Mouse (Mus musculus) forebrain, embryonic 11.5 days (tissue): Measurements from ENCODE around the gene Usp36. TPM values are rescaled to one million over a fixed set of nuclear protein-coding genes. Genes with fewer than 3 reads are reported as not detected.

Experiments used
- ATAC-seq: fragments of 200-750 bp; cut with Nextera tagmentation; replicated peaks from 2 replicates; pipeline ENCODE4 v1.8.0; 2017; ENCODE audit warnings: moderate TSS enrichment; ENCODE audit not compliant: low FRiP score
- DNase-seq: peaks from one replicate; pipeline ENCODE4 v3.0.0-alpha.2; 2017; ENCODE audit warnings: low spot score
- H3K27ac ChIP-seq: fragments of 300-500 bp; sonication (generic); 2 replicates; pipeline ENCODE4 v1.5.1; 2014; ENCODE audit warnings: low read depth, low read length
- H3K27me3 ChIP-seq: fragments of 300-500 bp; sonication (generic); 2 replicates; pipeline ENCODE4 v1.6.1; 2014; ENCODE audit warnings: mild to moderate bottlenecking, low read length, mixed read lengths; ENCODE audit not compliant: control insufficient read depth, insufficient read depth
- H3K36me3 ChIP-seq: fragments of 300-500 bp; sonication (generic); 2 replicates; pipeline ENCODE4 v1.6.1; 2014; ENCODE audit warnings: mild to moderate bottlenecking, low read length, moderate library complexity, mixed read lengths; ENCODE audit not compliant: control insufficient read depth, insufficient read depth
- H3K4me1 ChIP-seq: fragments of 300-500 bp; sonication (generic); replicated peaks from 2 replicates; pipeline ENCODE4 v1.6.1; 2014; ENCODE audit warnings: low read length, mixed read lengths; ENCODE audit not compliant: control insufficient read depth, insufficient read depth
- H3K4me2 ChIP-seq: fragments of 300-500 bp; sonication (generic); 2 replicates; pipeline ENCODE4 v1.6.1; 2014; ENCODE audit warnings: low read depth, mild to moderate bottlenecking, low read length, moderate library complexity, mixed read lengths; ENCODE audit not compliant: severe bottlenecking
- H3K4me3 ChIP-seq: fragments of 300-500 bp; sonication (generic); 2 replicates; pipeline ENCODE4 v1.5.1; 2014; ENCODE audit warnings: low read depth, low read length
- H3K9ac ChIP-seq: fragments of 300-500 bp; sonication (generic); 2 replicates; pipeline ENCODE4 v1.6.1; 2014; ENCODE audit warnings: low read length
- H3K9me3 ChIP-seq: fragments of 300-500 bp; sonication (generic); 2 replicates; pipeline ENCODE4 v1.6.1; 2016; ENCODE audit warnings: low read length, mixed read lengths; ENCODE audit not compliant: control insufficient read depth
- WGBS: fragments of 180-500 bp; shearing (Covaris S2); extraction: QIAGEN DNeasy Blood & Tissue Kit; methylation state at CpG from one replicate; pipeline ENCODE4 v1.1.7; 2014; 5-methylcytosine and 5-hydroxymethylcytosine counted together
- polyA plus RNA-seq: library from polyadenylated mRNA; unstranded; fragments of >200 nt; fragmentation: Nextera tagmentation; extraction: Ambion mirVana; gene quantifications from 2 replicates; pipeline ENCODE4 v1.2.1, GENCODE M21; 2014

Usp36 gene
- polyA plus RNA-seq, 1 experiment from 2014 or later: 17.3 TPM

DNA sequence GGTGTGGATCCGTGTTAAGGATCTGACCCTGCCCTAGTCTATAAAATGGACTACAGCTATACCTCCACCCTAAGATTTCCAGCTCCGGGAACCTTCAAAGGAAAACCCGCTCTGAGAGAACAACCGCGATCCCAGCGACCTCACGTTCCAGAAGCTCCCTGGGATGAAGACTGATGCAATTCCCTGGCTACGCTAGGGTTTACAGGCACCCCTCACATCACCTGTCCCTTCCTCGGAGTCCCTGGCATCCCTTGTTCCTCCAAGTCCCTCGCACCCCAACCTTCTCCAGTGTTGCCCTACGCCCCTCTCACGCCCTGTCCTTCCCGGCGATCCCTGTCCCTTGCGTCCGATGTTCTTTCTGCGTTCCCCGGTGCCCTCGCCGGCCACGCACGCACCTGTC lies 482 bp downstream of the Usp36 start:
- no peaks in the 10 kb centered on the region for H3K27me3 ChIP-seq
- WGBS: under 1% methylated on average over 22 of the region's 22 CpGs
- peaks cover 6% of the 10 kb centered on the region; the same call in 1 of the 2 replicates for H3K4me1 ChIP-seq
- H3K9me3 ChIP-seq: no peaks in the 10 kb centered on the region
- H3K36me3 ChIP-seq: peaks cover 8% of the 10 kb centered on the region; the same call in 1 of the 2 replicates
- peak overlapping the region; percentile 64 for H3K4me2 ChIP-seq
- H3K9ac ChIP-seq: peak overlapping the region; percentile 82
- no peak for DNase-seq
- peak overlapping the region; percentile 88 for H3K4me3 ChIP-seq
- H3K27ac ChIP-seq: peak overlapping the region; percentile 15; the same call in 1 of the 2 replicates
- ATAC-seq: no peak; the same call in 1 of the 2 replicates

DNA sequence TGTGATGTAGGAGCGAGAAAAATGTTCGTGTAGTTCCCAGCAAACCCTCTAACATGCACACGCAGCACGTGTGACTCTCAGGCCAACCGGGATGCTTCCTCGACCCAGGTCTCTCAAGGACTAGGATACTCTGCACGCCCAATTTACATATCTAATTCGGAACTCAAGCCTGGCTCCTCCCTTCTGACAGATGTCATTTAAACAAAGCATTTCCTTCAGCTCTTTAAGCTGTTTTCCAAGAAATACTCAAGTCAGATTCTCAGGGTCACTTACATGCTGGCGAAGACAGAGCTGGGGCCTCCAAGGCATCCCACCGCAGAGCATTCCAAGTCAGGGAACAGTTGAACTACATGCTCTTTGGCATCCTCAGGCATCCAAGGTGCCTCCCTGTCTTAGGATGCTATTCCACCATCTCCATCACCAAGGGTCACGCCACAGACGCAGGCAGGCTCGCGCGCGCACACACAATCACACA lies 970 bp downstream of the Usp36 start:
- H3K27ac ChIP-seq: no peak overlapping the region
- no peaks in the 10 kb centered on the region for H3K27me3 ChIP-seq
- WGBS: 1% methylated on average over 16 of the region's 16 CpGs
- peaks cover 6% of the 10 kb centered on the region; the same call in 1 of the 2 replicates for H3K4me1 ChIP-seq
- peak overlapping the region; percentile 64 for H3K4me2 ChIP-seq
- ATAC-seq (no peak), DNase-seq (no peak)
- H3K4me3 ChIP-seq: peak overlapping the region; percentile 88
- no peaks in the 10 kb centered on the region for H3K9me3 ChIP-seq
- H3K36me3 ChIP-seq: peaks cover 9% of the 10 kb centered on the region; the same call in 1 of the 2 replicates
- H3K9ac ChIP-seq: peak overlapping the region; percentile 82

DNA sequence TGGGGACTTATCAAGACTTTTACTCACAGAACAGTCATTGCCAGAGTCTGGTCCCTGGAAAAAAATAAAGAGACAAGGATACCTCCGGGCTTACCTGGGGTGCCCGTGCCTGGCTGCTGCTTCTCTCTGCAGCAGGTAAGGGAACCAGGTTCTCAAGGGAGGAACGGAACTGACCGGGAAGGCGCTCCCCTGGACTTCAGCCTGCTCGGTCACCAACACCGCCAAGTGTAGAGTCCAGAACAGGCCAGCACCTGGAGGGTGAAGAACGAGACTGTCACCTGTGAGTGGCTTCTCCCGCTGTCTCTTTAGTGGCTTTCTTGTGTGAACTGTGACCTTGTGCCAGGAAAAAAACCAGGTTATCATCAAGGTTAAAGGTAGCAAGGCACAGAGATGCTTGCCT lies 2.5 kb downstream of the Usp36 start:
- WGBS: 95% methylated on average over 9 of the region's 9 CpGs
- no peaks in the 10 kb centered on the region for H3K9me3 ChIP-seq
- H3K4me1 ChIP-seq: peaks cover 6% of the 10 kb centered on the region; the same call in 1 of the 2 replicates
- DNase-seq (no peak), ATAC-seq (no peak)
- H3K4me3 ChIP-seq: no peak overlapping the region
- H3K4me2 ChIP-seq: no peak overlapping the region
- H3K27ac ChIP-seq: no peak overlapping the region
- peaks cover 15% of the 10 kb centered on the region for H3K36me3 ChIP-seq
- H3K9ac ChIP-seq: no peak overlapping the region
- no peaks in the 10 kb centered on the region for H3K27me3 ChIP-seq

DNA sequence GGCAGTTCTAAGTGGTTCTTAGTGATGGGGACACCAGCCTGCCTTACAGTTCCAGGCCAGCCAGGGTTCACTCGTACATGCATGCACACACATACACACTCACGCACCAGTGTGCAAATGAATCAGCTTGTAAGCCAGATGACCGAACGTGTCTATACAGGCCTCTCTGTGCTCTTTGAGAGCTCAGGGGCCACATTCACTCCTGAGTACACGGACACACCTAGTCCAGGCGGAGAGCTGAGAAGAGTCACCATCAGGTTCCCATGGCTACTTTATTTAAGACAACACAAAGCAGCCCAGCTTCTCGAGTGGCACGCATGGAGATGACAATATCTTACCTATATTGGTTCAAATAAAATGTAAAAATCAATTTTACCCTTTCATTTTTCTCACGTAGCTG lies 3.6 kb downstream of the Usp36 start:
- H3K9ac ChIP-seq: no peak overlapping the region
- ATAC-seq: no peak
- WGBS: 97% methylated on average over 9 of the region's 9 CpGs
- peaks cover 6% of the 10 kb centered on the region; the same call in 1 of the 2 replicates for H3K4me1 ChIP-seq
- H3K4me2 ChIP-seq: no peak overlapping the region
- DNase-seq: no peak
- H3K27ac ChIP-seq: no peak overlapping the region
- peaks cover 15% of the 10 kb centered on the region for H3K36me3 ChIP-seq
- no peaks in the 10 kb centered on the region for H3K27me3 ChIP-seq
- no peaks in the 10 kb centered on the region for H3K9me3 ChIP-seq
- H3K4me3 ChIP-seq: no peak overlapping the region

DNA sequence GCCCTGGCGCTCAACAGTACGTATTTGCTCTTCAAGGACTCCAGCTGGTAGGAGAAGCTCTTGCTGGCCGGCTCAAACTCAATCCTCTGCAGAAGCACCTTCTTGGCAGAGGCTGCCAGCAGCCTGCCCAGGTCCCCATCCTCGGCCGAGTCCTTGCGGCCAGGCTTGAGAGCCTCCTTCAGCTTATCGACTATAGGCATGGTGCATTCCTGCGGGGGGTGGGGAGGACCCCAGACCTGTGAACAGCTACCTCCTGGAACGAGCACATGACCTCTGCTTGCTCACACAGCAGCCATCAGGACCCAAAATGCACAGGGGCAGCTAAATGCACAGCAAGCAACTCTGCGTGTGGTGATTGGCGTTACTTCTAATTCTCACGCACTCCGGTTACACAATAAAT lies 4.3 kb downstream of the Usp36 start:
- WGBS: 92% methylated on average over 13 of the region's 13 CpGs
- Histone ChIP-seq H3K4me2 (no peak overlapping the region), H3K9ac (no peak overlapping the region), H3K4me3 (no peak overlapping the region), H3K27me3 (no peaks in the 10 kb centered on the region), H3K36me3 (peaks cover 15% of the 10 kb centered on the region), H3K27ac (no peak overlapping the region), H3K9me3 (no peaks in the 10 kb centered on the region), H3K4me1 (peaks cover 6% of the 10 kb centered on the region; the same call in 1 of the 2 replicates)
- ATAC-seq (no peak), DNase-seq (no peak)

DNA sequence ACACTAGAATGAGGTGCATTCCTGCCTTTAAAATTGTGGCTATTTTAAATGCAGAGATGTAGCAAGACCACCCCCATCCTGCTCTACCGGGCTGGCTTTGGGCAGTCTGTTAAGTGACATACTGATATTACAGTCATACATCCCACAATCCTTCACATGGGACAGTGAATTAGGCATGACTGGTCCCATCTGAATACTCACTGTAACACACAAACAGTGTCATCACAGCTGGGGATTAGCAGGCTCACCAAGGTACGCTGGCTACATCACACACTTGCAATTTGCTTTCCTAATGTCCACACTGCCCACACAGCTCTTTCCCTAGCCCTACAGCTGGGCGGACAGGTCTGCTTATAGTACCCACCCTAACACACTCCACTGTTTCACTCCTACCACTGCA lies 9.8 kb downstream of the Usp36 start:
- no peak for DNase-seq
- ATAC-seq: no peak
- Histone ChIP-seq H3K9ac (no peak overlapping the region), H3K27ac (no peak overlapping the region), H3K4me3 (no peak overlapping the region), H3K36me3 (peaks cover 18% of the 10 kb centered on the region), H3K27me3 (no peaks in the 10 kb centered on the region), H3K4me1 (no peaks in the 10 kb centered on the region), H3K4me2 (no peak overlapping the region), H3K9me3 (no peaks in the 10 kb centered on the region)
- WGBS: 96% methylated on average over 3 of the region's 3 CpGs

DNA sequence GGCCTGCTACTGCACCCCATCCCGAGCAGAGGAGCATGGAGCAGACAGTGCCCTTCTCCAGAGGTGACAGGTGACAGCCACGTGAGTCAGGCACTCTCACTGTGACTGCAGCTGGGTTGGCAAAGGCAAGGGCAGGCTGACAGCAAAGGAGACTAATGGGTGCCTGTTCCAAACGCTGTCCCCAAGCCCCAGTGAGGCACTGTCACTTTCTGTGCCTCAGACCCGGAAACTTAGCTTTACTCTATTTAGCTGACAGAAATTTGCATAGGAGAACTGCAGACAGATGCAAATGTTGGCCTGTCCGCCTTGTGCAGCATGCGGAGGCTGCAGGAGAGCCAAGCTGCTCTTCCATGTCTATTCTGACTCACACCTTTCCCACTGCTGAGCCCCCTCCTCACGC lies 13.7 kb downstream of the Usp36 start:
- Histone ChIP-seq H3K4me3 (no peak overlapping the region), H3K9me3 (no peaks in the 10 kb centered on the region), H3K4me2 (no peak overlapping the region), H3K27me3 (no peaks in the 10 kb centered on the region), H3K9ac (no peak overlapping the region), H3K4me1 (no peaks in the 10 kb centered on the region), H3K27ac (no peak overlapping the region), H3K36me3 (peaks cover 16% of the 10 kb centered on the region; the same call in 1 of the 2 replicates)
- DNase-seq: no peak
- ATAC-seq: no peak
- 82% methylated on average over 7 of the region's 7 CpGs for WGBS

DNA sequence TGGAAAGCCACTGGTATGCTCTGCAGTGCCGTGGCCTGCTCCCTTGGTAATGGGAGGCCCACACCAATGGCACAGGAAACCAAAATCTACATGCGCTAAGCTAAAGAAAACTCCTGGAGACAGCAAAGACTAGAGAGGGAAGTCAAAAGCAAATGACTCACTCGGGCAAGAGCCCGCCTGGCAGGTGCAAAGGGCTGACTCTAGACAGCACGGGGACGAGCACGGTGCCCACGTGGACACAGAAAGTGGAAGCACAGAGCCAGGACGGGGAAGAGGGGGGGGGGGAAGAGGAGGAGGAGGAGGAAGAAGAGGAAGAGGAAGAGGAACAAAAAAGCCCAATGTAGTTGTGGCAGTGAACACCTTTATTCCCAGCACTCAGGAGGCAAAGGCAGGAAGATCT lies 15.0 kb downstream of the Usp36 start:
- ATAC-seq (no peak), DNase-seq (no peak)
- Histone ChIP-seq H3K27me3 (no peaks in the 10 kb centered on the region), H3K4me3 (no peak overlapping the region), H3K27ac (no peak overlapping the region), H3K4me1 (no peaks in the 10 kb centered on the region), H3K9ac (no peak overlapping the region), H3K36me3 (peaks cover 22% of the 10 kb centered on the region; the same call in 1 of the 2 replicates), H3K4me2 (no peak overlapping the region), H3K9me3 (no peaks in the 10 kb centered on the region)
- 94% methylated on average over 9 of the region's 9 CpGs for WGBS

DNA sequence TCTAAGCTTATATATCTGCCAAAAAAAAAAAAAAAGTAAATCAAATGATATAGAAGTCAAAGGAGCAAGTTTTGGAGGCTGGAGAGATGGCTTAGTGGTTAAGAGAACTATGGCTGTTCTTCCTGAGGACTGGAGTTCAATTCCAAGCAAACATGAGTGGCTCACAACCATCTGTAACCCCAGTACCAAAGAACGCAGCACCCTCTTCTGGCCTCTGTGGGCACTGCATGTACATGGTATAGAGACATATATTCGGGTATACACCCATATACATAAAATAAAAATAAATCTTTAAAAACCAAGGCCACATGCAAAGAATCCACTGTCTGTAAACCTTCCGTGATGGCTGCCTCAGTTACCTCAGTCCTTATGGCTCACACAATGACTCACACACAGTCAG lies 20.2 kb downstream of the Usp36 start:
- no peak overlapping the region for H3K9ac ChIP-seq
- H3K27me3 ChIP-seq: no peaks in the 10 kb centered on the region
- peaks cover 20% of the 10 kb centered on the region; the same call in 1 of the 2 replicates for H3K36me3 ChIP-seq
- no peaks in the 10 kb centered on the region for H3K9me3 ChIP-seq
- WGBS: 89% methylated on average over 3 of the region's 3 CpGs
- H3K27ac ChIP-seq: no peak overlapping the region
- no peak for DNase-seq
- no peak overlapping the region for H3K4me3 ChIP-seq
- ATAC-seq: no peak
- H3K4me2 ChIP-seq: no peak overlapping the region
- H3K4me1 ChIP-seq: no peaks in the 10 kb centered on the region
